Mouse (Mus musculus): ENCODE results near the gene Clmn. TPM values are rescaled to one million over a fixed set of nuclear protein-coding genes. Genes with fewer than 3 reads are reported as not detected.

Gene Clmn
- polyA plus RNA-seq, 1 experiment from 2014 or later = 0.98 TPM

DNA sequence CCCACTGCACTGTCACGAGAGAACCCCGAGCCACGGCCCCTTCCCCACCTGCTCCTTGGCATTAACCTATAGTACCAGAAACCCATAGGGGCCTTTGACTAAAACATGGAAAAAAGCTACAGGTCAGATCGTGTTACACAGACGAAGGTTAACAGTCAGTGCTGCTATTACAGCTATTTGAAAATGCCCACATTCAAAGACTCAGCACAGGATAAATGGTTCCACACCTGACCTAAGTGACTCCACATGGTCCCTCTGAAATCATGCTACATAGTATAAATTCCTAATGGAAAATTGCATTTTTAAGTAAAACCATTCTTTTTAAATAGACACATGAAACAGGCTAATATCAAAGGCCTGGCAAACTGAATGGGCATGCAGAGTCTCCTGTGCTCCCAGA, 148.5 kb downstream of the Clmn start:
- Histone ChIP-seq H3K27me3 (no peaks in the 10 kb centered on the region), H3K9ac (replicated peaks) (no peak overlapping the region), H3K36me3 (peaks cover 51% of the 10 kb centered on the region), H3K4me2 (replicated peaks) (no peak overlapping the region), H3K9me3 (no peaks in the 10 kb centered on the region), H3K4me3 (replicated peaks) (no peak overlapping the region), H3K27ac (no peak overlapping the region), H3K4me1 (replicated peaks) (no peaks in the 10 kb centered on the region)
- WGBS = 92% methylated on average over 5 of the region's 5 CpGs
- ATAC-seq = no peak

DNA sequence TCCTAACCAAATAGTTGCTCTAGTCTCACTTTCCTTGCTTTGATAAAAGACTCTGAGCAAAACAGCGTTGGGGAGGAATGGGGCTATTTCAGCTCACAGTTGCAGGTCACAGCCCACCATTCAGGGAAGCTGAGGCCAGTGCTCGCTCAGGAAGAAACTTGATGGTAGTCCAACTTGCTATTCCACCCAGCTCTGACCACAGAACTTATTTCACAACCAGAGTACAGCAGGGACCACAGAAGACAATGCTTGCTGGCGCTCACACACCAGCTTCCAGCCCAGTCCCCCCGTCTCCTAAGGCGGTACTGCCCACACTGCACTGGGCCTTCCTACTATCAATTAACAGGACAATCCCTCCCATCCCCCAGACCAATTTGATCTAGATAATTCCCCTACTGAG, 149.4 kb downstream of the Clmn start:
- no peak overlapping the region for H3K4me3 ChIP-seq (replicated peaks)
- no peak overlapping the region for H3K9ac ChIP-seq (replicated peaks)
- H3K27ac ChIP-seq = no peak overlapping the region
- no peaks in the 10 kb centered on the region for H3K4me1 ChIP-seq (replicated peaks)
- no peaks in the 10 kb centered on the region for H3K9me3 ChIP-seq
- WGBS = 95% methylated on average over 5 of the region's 5 CpGs
- ATAC-seq = no peak
- H3K4me2 ChIP-seq (replicated peaks) = no peak overlapping the region
- H3K27me3 ChIP-seq = no peaks in the 10 kb centered on the region
- peaks cover 55% of the 10 kb centered on the region for H3K36me3 ChIP-seq

Other genes starting within 250 kb of the Clmn start
- 52.3 and 53.9 TPM in 2 replicates for gene Dicer1, start 113.1 kb downstream of the Clmn start, polyA plus RNA-seq (2015; fragmentation: Nextera tagmentation; extraction: Ambion mirVana)
- 0.17 and 0.27 TPM in 2 replicates for gene Syne3, start 144.7 kb upstream of the Clmn start, polyA plus RNA-seq (2015; fragmentation: Nextera tagmentation; extraction: Ambion mirVana)
- 139 and 148 TPM in 2 replicates for gene Glrx5, start 167.6 kb upstream of the Clmn start, polyA plus RNA-seq (2015; fragmentation: Nextera tagmentation; extraction: Ambion mirVana)

Data from midbrain, embryonic 13.5 days (tissue).